Mouse (Mus musculus) ZHBTc4 (cell line): ENCODE results near the gene Gm10378.
"Not testable (repeated sequence)": the region's sequence is repeated elsewhere in the genome, so short reads cannot be mapped to it uniquely, and the experiment has no call there.

Experiments
- DNase-seq: peaks from one replicate; pipeline ENCODE4 v3.0.0-alpha.2; 2011; ENCODE audit warnings: low read depth, low spot score

Gene Gm10378

DNA sequence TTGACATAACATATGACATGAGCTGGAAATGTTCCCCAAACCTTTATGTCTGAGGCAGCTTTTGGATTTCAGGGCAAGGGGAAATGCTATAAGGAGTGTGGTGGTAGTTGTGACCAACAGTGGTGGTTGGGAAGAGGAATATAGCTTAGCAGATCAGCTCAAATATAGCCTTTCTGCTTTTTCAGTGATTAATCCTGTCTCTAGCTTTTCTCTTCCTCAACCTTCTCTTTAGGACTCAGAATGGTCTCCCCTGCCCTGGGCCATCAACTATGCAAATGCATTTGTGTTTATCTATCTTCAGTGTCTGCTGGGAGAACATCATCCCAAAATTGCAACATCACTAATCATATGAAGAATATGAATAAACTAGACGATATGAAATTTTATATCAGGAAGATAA, at the start of gene Gm10378:
Gene Gm10378, plus strand, starts transcription at position 301 of the 400 bp plus-strand sequence.
- not testable (repeated sequence) for DNase-seq

DNA sequence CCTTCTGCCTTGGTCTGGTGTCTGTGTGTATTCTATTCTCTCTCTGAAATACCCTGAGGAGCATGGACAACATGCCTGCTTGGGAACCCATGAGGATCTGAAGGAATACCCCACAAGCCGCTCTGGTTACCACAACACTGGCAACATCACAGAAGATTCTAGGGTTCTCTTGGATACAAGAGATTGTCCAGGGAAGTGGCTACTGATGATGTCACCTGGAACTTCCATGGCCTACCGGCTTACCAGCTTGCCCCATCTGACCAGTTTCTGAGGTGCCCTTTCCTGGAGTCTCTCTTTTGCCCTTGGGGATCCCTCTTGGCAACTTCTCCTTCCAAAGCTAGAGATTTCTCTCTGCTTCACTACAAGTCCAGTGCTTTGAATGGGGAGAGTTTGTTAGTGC, 13.9 kb upstream of the Gm10378 start, which contains the start of gene Gm3633:
Gene Gm3633, minus strand, starts transcription at position 101 of the 400 bp plus-strand sequence.
- not testable (repeated sequence) for DNase-seq
